Mouse (Mus musculus) lung, postnatal 14 days (tissue): ENCODE data around the gene Gm340.

ENCODE experiments used
- DNase-seq: peaks from one replicate; pipeline ENCODE4 v3.0.0; 2021

Gm340 gene

DNA sequence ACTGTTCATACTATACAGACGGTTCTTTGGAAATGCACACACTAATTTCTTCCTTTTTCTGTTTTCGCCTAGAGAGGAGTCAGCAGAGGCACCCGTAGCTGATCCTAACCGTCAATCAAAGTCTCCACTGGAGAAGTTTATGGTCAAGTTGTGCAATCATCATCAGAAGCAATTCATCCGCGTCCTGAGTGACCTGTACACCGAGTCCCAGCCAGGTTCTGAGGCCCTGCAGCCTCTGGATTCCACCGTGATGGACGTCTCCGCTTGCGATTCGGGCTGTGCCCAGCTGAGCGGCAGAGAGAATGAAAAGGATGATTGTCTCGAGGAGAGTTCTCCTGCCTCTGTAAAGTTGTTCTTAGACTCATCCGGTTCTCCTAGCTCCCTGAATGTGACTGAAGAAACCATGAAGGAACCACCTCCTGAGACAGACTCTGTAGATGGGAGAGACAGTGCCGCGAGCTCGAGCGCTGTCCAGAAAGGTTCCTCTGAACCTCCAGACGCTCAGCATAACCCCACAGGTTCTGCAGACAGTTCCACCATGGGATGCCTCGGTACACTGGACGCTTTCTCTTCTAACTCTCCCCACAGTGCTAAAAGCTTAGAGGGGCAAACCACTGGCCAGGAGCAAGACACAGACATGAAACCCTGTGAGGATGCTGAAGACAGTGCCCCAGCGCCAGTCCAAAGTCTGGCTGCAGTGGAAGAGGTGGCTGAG is at the start of gene Gm340:
Gene Gm340 (plus strand): TSS at position 665 of the 715 bp plus-strand sequence.
- no peak for DNase-seq

DNA sequence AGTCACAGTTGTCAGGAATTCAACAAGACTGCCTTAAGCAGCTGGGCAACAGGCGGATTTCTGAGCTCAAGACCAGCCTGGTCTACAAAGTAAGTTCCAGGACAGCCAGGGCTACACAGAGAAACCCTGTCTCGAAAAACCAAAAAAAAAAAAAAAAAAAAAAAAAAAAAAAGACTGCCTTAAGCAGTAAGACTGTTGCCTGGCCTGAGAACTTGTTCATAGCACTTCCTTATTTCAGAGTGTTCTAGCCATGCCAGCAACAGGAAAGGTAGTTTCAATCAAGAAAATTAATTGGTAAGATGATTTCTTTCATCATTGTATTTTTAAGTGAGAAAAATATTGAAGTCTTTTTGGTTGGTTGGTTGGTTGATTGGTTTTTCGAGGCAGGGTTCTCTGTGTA is 48.1 kb upstream of the Gm340 start:
- no peak for DNase-seq

GRCm38 (mm10) chr19:41556981-41557380 is 25.2 kb upstream of the Gm340 start:
- DNase-seq: no peak

- no peak for DNase-seq
Observed at GRCm38 (mm10) chr19:41557491-41557890, 24.7 kb upstream of the Gm340 start.

DNA sequence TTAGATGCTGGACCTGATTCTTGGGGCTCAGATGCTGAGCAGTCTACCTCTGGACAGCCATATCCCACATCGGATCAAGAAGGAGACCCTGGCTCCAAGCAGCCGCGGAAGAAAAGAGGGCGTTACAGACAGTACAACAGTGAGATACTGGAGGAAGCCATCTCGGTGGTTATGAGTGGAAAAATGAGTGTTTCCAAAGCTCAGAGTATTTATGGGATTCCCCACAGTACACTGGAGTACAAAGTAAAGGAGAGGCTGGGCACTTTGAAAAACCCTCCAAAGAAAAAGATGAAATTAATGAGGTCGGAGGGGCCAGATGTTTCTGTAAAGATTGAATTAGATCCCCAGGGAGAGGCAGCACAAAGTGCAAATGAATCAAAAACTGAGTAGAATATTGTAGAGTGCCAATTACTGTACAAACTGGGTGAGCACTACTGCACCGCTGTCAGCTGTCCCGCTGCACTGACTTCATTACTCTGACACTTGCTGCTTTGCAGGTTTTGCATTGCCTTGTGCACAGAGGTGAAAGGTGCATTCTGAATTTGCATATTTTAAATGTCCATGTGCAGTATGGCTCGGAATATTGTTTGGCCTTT is 23.2 kb upstream of the Gm340 start:
- no peak for DNase-seq

DNA sequence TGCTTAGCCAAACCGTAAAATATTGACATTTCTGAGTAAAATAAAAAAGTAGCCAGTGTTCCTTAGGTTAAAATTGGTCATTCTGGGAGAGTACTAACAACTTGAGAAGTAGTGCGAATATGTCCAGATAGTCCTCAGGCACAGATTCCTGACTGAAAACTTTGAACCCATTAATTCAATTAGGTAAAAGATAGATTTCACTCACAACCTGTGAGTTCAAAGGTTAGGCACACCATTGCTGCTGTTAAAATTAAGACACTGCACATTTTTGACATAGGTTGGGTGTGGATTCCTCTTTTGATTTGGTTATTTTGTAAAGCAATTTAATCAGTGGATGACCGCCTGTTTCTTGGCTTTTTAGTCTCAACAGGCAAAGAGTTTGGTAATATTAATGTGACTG is 21.3 kb upstream of the Gm340 start:
- no peak for DNase-seq

GRCm38 (mm10) chr19:41568791-41569190 is 13.4 kb upstream of the Gm340 start:
- no peak for DNase-seq

DNA sequence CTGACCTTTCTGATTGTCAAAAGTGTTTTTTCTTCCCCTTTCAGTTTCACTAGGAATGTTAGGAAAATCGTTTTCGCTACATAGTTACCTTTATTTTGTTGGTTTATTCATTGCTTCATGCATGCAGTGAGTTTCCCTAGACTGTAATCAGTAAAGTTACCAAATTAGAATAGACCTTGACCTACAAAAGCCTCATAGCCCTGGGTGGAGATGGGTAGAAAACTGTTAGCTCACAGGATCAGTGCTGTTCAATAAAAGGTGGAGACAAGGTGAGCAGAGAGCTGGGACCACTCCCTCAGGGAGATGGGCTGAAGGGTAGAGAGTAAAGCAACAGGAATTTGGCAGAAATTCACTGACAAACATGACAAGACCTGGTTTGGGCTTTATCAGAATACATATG is 8.5 kb upstream of the Gm340 start:
- DNase-seq: no peak

- no peak for DNase-seq
Observed at GRCm38 (mm10) chr19:41577576-41577975, 4.6 kb upstream of the Gm340 start.

GRCm38 (mm10) chr19:41579311-41579920 is 2.8 kb upstream of the Gm340 start:
- no peak for DNase-seq

- no peak for DNase-seq
Observed at GRCm38 (mm10) chr19:41582918-41583514, 846 bp downstream of the Gm340 start.

GRCm38 (mm10) chr19:41586752-41587151 is 4.6 kb downstream of the Gm340 start:
- no peak for DNase-seq

- DNase-seq: no peak
Observed at GRCm38 (mm10) chr19:41587431-41588222, 5.5 kb downstream of the Gm340 start.

DNA sequence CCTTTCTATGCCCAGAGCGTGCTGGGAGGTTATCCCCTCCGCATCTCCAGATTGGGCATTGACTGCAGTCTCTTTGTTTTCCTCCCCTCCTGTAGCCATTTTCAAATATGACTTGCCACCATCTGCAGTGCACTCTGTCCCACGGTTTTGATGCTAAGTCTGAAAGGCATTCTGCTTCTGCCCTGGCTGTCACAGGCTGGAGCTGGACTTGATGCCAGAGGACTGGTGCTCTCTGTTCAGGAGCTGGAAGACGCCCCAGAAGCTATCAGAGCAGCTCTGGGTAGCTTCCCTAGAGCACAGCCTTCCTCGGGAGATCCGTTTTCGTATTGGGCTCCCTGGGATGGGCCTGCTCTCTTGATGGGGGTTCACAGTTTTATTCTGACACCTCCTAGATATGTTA is 6.9 kb downstream of the Gm340 start:
- no peak for DNase-seq

DNA sequence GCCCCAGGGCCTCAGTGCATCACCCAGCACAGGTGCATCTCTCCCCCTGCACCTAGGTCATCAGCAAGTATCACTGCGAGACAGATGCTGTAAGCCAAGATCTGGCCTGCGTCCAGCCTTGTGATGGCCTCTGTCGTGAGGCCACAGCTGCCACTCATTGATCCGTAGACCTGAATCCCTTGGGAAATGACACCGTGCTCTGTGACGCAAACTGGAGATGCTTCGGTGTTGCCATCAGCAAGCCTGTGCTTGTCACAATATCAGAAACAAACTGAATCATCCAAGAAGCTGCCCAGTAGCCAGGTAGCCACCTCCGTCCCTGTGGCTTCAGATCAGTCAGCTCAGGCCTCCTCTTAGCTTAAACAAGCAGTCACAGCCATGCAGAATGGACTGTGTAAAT is 7.5 kb downstream of the Gm340 start:
- no peak for DNase-seq

GRCm38 (mm10) chr19:41591808-41592207 is 9.6 kb downstream of the Gm340 start:
- DNase-seq: no peak

DNA sequence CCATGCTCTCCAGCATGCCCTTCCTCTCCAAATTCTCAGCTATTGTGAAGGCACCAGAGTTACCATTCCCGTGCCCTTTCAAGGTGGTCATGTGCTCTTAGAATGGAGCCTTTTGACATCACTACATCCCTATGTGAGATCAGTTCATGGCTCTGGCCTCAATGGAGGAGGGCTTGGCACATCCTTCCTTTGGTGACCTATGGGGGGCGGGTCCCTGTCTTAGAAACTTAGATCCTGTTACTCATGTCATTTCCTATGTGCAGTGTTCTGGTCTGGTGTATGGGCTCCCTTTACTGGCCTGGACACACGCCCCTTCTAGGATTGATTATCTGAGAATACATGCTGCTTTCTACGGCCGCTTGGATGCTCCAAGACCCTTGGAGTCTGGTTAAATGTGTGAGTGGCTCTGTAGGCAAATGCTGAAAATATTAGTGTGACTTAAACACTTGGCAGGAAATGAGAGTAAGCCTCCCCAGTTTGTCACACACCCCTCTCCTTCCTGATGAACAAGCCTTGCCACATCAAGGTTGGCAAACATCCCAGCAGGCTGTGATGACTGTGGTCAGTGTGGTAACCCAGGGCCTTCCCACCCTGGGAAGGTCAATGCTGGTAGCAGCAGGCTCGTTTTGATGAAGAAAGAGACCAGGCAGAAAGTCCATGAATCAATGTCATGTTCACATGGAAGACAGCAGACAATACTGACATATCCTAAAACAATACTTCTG is 15.2 kb downstream of the Gm340 start:
- DNase-seq: peak; percentile 73

GRCm38 (mm10) chr19:41600647-41601046 is 18.5 kb downstream of the Gm340 start:
- DNase-seq: no peak

- DNase-seq: no peak
Observed at GRCm38 (mm10) chr19:41606208-41606987, 24.2 kb downstream of the Gm340 start.

- no peak for DNase-seq
Observed at GRCm38 (mm10) chr19:41611683-41612082, 29.5 kb downstream of the Gm340 start.

GRCm38 (mm10) chr19:41613325-41614087 is 31.3 kb downstream of the Gm340 start:
- no peak for DNase-seq
